Mouse (Mus musculus): ENCODE data around the gene Gzf1. TPM values are rescaled to one million over a fixed set of nuclear protein-coding genes. Genes with fewer than 3 reads are reported as not detected.

Gene Gzf1
- 14.3 and 15.1 TPM in 2 replicates for polyA plus RNA-seq (2015; fragmentation: Nextera tagmentation; extraction: Ambion mirVana)

GRCm38 (mm10) chr2:148680775-148681291 lies at the start of gene Gzf1:
TSS of gene Gzf1 (plus strand) at chr2:148681023.
- Histone ChIP-seq H3K36me3 (peaks cover 34% of the 10 kb centered on the region), H3K9me3 (replicated peaks) (no peaks in the 10 kb centered on the region), H3K4me1 (replicated peaks) (peaks cover 38% of the 10 kb centered on the region), H3K9ac (peak within 1 kb of the TSS; percentile 81), H3K4me2 (peak within 1 kb of the TSS; percentile 88), H3K27ac (peak within 1 kb of the TSS; percentile 92), H3K27me3 (no peaks in the 10 kb centered on the region), H3K4me3 (peak within 1 kb of the TSS; percentile 91)
- ATAC-seq (replicated peaks; ENCODE audit: insufficient number of reproducible peaks, insufficient read depth, low FRiP score, low read depth) = peak; percentile 96
- WGBS = under 1% methylated on average over 39 of the region's 39 CpGs

DNA sequence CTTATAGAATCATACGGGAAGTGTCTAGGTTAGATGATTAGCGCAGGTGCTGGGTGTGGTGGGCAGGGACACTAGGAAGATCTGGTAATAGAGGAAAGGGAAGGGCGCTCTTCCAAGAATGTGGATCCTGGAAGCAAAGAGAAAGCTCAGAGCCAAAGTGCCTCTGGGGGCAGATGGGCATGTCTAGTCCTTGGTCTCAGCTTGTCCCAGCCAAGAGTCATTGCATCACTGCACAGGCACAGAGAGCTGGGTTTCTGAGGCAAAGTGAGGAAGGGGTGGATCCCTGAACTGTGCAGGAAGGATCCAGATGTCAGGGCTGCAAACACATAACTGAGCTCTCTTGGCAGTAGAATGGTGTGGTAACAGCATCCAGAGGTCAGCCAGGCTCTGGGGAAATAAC lies 49.2 kb upstream of the Gzf1 start:
- 91% methylated on average over 3 of the region's 3 CpGs for WGBS
- no peak overlapping the region for H3K27ac ChIP-seq
- no peak for ATAC-seq (replicated peaks; ENCODE audit: insufficient number of reproducible peaks, insufficient read depth, low FRiP score, low read depth)

DNA sequence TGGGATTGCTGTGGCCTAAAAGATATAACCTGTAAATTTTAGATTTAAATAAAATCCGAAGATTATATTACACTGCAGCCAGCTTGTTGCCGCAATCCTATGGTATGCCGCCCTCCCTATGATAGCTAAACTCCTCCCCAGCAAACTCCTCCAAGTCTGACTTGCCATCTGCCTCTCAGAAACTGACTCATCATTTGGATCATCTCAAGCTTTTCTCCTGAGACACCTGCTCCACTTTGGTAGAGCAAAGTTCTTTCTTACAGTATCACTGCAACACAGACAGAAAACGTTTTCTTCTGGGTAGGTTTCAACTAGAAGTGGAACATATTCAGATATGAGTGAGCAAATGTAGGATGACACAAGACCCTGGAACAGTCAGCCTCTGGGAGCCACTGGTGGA lies 46.4 kb upstream of the Gzf1 start:
- no peaks in the 10 kb centered on the region for H3K36me3 ChIP-seq
- no peaks in the 10 kb centered on the region for H3K27me3 ChIP-seq
- H3K27ac ChIP-seq = no peak overlapping the region
- no peak overlapping the region for H3K4me2 ChIP-seq
- 70% methylated on average over 4 of the region's 4 CpGs for WGBS
- no peaks in the 10 kb centered on the region for H3K4me1 ChIP-seq (replicated peaks)
- no peaks in the 10 kb centered on the region for H3K9me3 ChIP-seq (replicated peaks)
- H3K9ac ChIP-seq = no peak overlapping the region
- no peak overlapping the region for H3K4me3 ChIP-seq
- no peak for ATAC-seq (replicated peaks; ENCODE audit: insufficient number of reproducible peaks, insufficient read depth, low FRiP score, low read depth)

More for the DNA sequence above, 49.2 kb upstream of the Gzf1 start:
- no peak overlapping the region for H3K4me2 ChIP-seq
- 0 out of 2 replicates have a peak, but pooled peaks cover 3% of the 10 kb centered on the region for H3K4me1 ChIP-seq (replicated peaks)
- H3K9me3 ChIP-seq (replicated peaks) = no peaks in the 10 kb centered on the region
- H3K9ac ChIP-seq = no peak overlapping the region
- no peaks in the 10 kb centered on the region for H3K27me3 ChIP-seq
- H3K4me3 ChIP-seq = no peak overlapping the region
- no peaks in the 10 kb centered on the region for H3K36me3 ChIP-seq

DNA sequence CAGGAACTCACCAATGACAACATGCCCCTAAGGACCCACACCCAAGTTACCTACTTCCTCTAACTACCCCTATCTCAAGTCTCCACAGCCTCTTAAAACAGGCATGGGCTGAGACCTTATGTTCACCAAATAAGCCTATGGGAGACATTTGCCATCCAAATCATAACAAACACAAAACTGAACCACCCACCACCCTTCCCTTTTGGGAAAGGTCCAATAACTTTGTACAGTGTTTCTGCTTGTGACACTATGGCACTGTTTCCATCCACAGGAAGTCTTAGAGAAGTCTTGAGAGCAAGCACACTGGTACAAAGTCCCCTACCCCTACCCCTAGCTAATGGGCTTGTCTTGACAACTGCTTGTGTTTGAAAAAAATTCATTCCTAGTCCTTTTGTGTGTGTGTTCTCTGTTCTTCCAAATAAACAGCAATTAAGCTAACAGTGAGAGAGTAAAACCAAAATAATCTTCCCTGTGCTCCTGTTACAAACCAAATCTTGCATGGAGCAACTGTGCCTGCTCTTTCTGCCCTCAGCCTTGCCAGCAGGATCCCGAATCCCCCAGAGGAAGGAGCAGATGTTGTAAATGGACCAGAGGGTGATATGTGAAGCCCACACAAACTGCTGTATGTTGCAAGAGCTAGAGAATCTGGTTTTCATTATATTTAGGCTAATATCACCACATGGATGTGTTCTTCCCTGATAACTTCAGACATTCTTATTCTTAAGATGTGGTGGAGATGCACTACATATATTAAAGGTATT lies 38.0 kb upstream of the Gzf1 start:
- Histone ChIP-seq H3K27me3 (no peaks in the 10 kb centered on the region), H3K36me3 (no peaks in the 10 kb centered on the region), H3K9ac (no peak overlapping the region), H3K4me2 (no peak overlapping the region), H3K27ac (no peak overlapping the region), H3K9me3 (replicated peaks) (no peaks in the 10 kb centered on the region), H3K4me3 (no peak overlapping the region), H3K4me1 (replicated peaks) (no peaks in the 10 kb centered on the region)
- 36% methylated on average over 1 of the region's 1 CpGs for WGBS
- ATAC-seq (replicated peaks; ENCODE audit: insufficient number of reproducible peaks, insufficient read depth, low FRiP score, low read depth) = no peak

DNA sequence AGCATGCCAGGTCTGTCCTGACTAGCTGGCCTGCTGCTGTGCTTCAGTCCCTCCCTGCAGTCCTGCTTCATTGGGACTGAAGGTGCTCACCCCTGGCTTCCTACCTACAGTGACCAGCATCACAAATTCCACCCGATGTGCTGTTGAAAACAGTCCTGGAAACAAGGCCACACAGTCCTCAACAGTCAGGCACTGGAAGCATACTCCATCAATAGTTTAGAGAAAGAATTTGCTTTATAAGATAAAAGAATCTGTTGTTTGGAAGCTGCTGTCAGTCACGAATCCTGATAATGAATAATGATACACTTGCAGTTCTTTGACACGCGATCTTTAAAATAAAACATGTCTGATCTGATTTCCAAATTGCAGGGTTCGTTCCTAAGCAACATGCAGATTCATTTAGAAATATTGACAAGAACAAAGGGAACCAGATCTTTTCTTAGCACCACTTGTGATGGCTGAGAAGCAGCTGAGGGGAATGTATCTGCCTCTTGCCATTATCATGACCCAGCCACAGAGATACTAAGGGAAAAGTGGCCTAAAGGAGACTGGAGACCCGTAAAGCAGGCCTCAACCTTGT lies 36.3 kb upstream of the Gzf1 start:
- Histone ChIP-seq H3K4me3 (no peak overlapping the region), H3K4me2 (no peak overlapping the region), H3K9ac (no peak overlapping the region), H3K36me3 (no peaks in the 10 kb centered on the region), H3K4me1 (replicated peaks) (no peaks in the 10 kb centered on the region), H3K27me3 (no peaks in the 10 kb centered on the region), H3K9me3 (replicated peaks) (no peaks in the 10 kb centered on the region), H3K27ac (no peak overlapping the region)
- WGBS = 75% methylated on average over 6 of the region's 6 CpGs
- ATAC-seq (replicated peaks; ENCODE audit: insufficient number of reproducible peaks, insufficient read depth, low FRiP score, low read depth) = no peak

GRCm38 (mm10) chr2:148650587-148651357 lies 30.1 kb upstream of the Gzf1 start:
- Histone ChIP-seq H3K4me2 (no peak overlapping the region), H3K36me3 (no peaks in the 10 kb centered on the region), H3K4me3 (no peak overlapping the region), H3K9me3 (replicated peaks) (no peaks in the 10 kb centered on the region), H3K9ac (no peak overlapping the region), H3K27me3 (no peaks in the 10 kb centered on the region; the same call in 1 of the 2 replicates), H3K4me1 (replicated peaks) (no peaks in the 10 kb centered on the region), H3K27ac (no peak overlapping the region)
- no peak for ATAC-seq (replicated peaks; ENCODE audit: insufficient number of reproducible peaks, insufficient read depth, low FRiP score, low read depth)
- WGBS = 39% methylated on average over 3 of the region's 3 CpGs

GRCm38 (mm10) chr2:148654961-148655360 lies 25.9 kb upstream of the Gzf1 start:
- no peaks in the 10 kb centered on the region for H3K36me3 ChIP-seq
- whole genome bisulfite sequencing = 2% methylated on average over 3 of the region's 3 CpGs
- no peak overlapping the region for H3K9ac ChIP-seq
- no peak for ATAC-seq (replicated peaks; ENCODE audit: insufficient number of reproducible peaks, insufficient read depth, low FRiP score, low read depth)
- H3K4me3 ChIP-seq = no peak overlapping the region
- H3K27me3 ChIP-seq = peaks cover 4% of the 10 kb centered on the region; the same call in 1 of the 2 replicates
- no peaks in the 10 kb centered on the region for H3K4me1 ChIP-seq (replicated peaks)
- H3K27ac ChIP-seq = no peak overlapping the region
- no peaks in the 10 kb centered on the region for H3K9me3 ChIP-seq (replicated peaks)
- H3K4me2 ChIP-seq = no peak overlapping the region

DNA sequence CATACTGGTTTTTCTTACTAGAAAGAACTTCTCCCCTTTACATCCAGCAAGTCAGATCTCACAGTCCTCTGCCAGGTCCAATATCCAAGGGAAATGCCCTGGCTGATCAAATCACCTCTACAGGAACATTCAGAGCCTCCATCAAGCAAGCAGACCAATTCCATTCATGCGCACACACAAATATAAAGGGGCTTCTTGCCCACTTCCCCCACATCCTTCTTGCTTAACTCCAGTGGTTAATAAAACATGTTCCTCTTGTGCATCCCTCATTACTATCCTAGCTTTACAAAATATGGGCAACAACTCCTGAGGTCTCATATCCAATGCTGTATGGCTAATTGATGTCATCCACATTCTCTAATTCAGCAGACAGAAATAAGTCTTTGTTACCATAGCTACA lies 17.4 kb upstream of the Gzf1 start:
- no peak overlapping the region for H3K9ac ChIP-seq
- H3K9me3 ChIP-seq (replicated peaks) = no peaks in the 10 kb centered on the region
- no peak for ATAC-seq (replicated peaks; ENCODE audit: insufficient number of reproducible peaks, insufficient read depth, low FRiP score, low read depth)
- no peaks in the 10 kb centered on the region for H3K36me3 ChIP-seq
- WGBS = 93% methylated on average over 1 of the region's 1 CpGs
- H3K4me3 ChIP-seq = no peak overlapping the region
- H3K4me1 ChIP-seq (replicated peaks) = no peaks in the 10 kb centered on the region
- no peak overlapping the region for H3K27ac ChIP-seq
- H3K4me2 ChIP-seq = no peak overlapping the region
- H3K27me3 ChIP-seq = no peaks in the 10 kb centered on the region; the same call in 1 of the 2 replicates

GRCm38 (mm10) chr2:148672199-148673096 lies 8.4 kb upstream of the Gzf1 start, which contains the start of gene Nxt1:
TSS of gene Nxt1 (plus strand) at chr2:148672601.
- H3K36me3 ChIP-seq = peaks cover 12% of the 10 kb centered on the region
- peak; percentile 100 for ATAC-seq (replicated peaks; ENCODE audit: insufficient number of reproducible peaks, insufficient read depth, low FRiP score, low read depth)
- H3K4me2 ChIP-seq = peak within 1 kb of the TSS; percentile 77
- H3K4me3 ChIP-seq = peak within 1 kb of the TSS; percentile 65
- peak within 1 kb of the TSS; percentile 67 for H3K9ac ChIP-seq
- H3K27ac ChIP-seq = peak within 1 kb of the TSS; percentile 72
- H3K27me3 ChIP-seq = no peaks in the 10 kb centered on the region
- H3K9me3 ChIP-seq (replicated peaks) = no peaks in the 10 kb centered on the region
- peaks cover 20% of the 10 kb centered on the region for H3K4me1 ChIP-seq (replicated peaks)
- WGBS = 1% methylated on average over 58 of the region's 58 CpGs

DNA sequence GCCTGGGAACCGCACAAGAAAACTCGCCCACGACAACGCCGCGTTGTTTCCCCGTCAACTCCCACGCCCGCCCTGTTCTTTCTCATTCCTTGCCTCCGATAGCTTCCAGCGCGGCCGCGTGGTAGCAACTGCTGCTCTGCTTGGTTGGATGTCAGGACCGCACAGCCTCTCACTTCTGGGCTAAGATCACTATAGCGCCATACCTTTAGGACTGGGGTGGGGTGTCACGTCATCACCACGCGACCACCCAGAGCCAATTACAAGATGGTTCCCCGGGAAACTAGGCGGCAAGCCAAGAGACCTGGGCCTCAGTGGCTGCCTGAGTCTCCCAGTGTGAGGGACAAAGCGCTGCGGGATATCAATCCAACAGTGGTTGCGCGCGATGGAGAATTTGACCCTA lies 3.0 kb upstream of the Gzf1 start:
- Histone ChIP-seq H3K4me1 (replicated peaks) (peaks cover 51% of the 10 kb centered on the region), H3K4me3 (peak overlapping the region; percentile 57), H3K9ac (peak overlapping the region; percentile 61), H3K9me3 (replicated peaks) (no peaks in the 10 kb centered on the region), H3K36me3 (peaks cover 12% of the 10 kb centered on the region), H3K27ac (peak overlapping the region; percentile 70), H3K4me2 (peak overlapping the region; percentile 75), H3K27me3 (no peaks in the 10 kb centered on the region)
- no peak for ATAC-seq (replicated peaks; ENCODE audit: insufficient number of reproducible peaks, insufficient read depth, low FRiP score, low read depth)
- WGBS = 10% methylated on average over 26 of the region's 26 CpGs

Data from heart, embryonic 15.5 days (tissue).